Mouse (Mus musculus): ENCODE measurements at regions not wholly inside any gene's neighbourhood (a gene's known extent, or its start where the extent isn't known, plus 50 kb on each side); places are given as distances from the start of the nearest gene placed in this dataset.

DNA sequence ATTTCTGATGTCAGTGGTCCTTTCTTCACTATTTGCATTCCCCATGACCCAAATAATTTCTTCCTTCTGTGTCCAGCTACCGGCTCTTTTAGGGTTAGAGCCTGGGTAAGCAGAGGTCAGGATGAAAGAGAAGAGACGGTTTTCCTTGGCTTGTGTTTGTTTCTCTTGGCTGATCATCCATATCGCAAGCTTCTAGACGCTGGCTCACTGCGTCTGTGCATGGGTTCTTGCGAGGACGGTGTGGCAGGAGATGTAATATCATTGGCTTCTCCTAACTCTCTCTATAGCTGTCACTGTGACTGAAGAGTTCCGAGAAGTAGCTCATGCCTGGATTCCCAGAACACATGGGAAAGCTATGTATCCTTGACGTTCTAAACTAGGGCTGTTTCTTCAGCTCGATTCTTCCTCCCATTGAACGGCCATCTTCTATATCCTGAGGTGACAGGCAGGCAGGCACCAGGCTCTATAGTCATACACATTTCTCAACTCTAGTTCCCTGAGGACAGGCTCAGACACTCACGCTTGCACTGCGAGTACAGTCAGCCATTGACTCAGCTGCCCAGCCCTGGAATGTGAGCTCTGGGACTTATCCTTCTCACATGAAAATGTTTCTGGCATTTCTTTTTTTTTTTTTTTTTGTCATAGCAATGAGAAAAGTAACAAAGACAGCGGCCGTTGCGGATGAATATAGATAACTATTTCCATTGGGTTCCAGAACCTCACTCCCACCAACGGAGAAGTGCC is 85.0 kb downstream of the Bach1 start:
- no peak for DNase-seq (ENCODE audit: low spot score in 2 of 2)

DNA sequence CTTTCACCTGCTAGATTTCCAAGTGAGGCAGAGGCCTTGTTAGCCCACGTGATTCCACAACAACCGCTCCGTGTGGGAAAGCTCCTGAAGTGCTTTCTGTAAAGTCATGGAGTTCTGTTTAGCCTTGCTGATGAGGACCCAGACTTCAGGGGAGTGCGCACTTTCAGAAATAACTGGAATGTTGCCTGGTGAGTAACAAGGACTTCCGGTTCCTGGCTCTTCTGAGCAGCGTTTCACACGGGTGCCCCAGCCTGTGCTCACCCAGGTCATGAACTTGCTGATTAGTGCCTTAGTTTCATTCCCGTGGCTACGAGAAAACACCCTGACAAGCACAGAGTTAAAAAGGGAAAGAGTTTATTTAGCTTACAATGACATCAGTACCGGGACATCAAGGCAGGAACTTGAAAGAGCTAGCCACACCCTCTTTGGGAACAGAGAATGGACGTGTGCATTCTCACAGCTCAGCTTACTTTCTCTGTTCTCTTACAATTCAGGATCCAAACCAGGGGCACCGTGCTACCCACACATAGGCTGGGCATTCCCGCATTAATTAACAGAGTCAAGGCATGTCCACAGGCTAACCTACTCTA is 85.8 kb downstream of the Bach1 start:
- no peak for DNase-seq (ENCODE audit: low spot score in 2 of 2)

DNA sequence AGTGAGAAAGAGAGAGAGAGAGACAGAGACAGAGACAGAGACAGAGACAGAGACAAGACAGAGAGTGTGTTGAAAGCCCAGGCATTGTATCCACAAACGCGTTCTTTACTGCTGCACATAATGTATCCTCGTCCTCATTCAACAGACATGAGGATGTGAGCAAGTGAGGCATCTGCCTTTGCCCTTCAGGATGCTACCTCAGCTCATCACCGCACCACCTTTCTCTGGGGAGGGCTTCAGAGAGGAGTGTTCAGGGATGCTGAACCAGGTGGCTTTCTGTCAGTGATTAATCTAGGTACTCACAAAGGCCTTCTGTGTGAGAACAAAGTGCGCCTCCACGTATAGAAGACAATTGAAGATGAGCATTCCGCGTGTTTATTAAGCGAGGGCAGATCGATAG is 90.8 kb downstream of the Bach1 start:
- no peak for DNase-seq (ENCODE audit: low spot score in 2 of 2)

DNA sequence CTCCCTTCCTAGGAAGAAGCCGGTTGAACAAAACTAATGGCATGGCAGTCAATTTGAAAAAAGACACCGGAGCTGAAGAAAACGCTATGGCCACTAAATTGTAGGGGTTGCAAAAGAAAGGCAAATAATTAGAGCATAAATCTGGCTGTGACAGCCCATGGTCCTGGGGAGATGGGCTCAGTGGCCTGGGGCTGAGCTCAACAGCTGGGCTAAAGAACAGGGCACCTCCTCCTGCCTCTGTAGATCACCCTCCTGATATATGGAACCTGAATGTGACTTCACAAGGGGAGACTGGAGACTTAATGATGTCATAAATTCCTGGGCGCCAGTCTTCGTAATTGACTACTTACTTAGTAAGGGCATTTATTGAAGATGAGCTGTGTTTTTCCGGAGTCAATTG is 91.2 kb downstream of the Bach1 start:
- no peak for DNase-seq (ENCODE audit: low spot score in 2 of 2)

DNA sequence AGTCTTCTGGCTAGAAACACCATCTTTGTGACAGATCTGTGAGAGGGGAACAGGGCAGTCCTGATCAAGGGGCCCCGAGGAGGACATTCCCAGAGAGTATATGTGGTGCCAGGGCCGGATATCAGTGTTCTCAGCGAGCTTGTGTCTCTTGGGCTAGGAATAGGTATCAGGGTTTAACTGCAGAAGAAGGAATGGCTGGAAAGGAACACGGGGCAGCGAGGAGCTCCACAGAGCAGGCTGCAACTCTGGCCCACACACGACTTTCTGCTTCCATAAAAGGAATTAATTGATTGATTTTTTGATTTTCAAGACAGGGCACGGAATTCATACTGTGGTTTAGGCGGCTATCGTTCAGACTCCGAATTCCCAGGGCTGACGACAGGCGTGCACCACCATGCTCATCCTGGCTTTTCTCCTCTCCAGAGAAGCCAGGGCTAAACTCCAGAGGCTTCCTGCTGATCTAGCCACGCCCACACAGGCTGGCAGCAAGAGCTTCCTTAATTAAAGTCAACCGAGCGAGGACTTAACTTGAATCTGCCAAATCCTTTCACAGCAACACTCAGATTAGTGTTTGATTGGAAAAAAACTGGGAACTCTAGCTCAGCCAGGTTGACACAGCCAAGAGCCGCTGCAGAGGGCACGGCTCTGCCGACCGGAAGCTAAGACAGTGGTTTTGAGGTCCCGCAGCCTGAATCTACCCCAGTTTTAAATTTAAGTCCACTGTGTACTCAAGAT is 97.9 kb downstream of the Bach1 start:
- DNase-seq (ENCODE audit: low spot score in 2 of 2) = peak; percentile 26 to 37

DNA sequence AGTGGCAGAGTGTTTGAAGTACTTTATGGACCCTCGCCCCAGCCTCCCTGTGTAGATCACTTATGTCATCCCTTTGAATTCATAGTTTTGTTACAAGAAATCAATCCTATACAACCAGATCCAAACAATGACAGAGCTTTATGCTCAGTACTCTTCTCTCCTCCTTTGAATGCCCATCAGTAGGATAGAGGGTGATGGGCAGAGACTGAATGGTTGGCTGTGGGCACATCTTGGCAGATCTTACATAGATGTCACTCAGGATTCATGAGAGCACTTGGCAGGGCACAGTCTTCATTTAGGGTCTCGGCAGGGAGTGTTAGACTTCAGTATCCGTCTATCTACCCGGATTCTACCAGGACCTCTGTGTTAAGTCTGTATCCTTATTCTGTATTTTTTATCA is 103.6 kb downstream of the Bach1 start:
- DNase-seq (ENCODE audit: low spot score in 2 of 2) = no peak

DNA sequence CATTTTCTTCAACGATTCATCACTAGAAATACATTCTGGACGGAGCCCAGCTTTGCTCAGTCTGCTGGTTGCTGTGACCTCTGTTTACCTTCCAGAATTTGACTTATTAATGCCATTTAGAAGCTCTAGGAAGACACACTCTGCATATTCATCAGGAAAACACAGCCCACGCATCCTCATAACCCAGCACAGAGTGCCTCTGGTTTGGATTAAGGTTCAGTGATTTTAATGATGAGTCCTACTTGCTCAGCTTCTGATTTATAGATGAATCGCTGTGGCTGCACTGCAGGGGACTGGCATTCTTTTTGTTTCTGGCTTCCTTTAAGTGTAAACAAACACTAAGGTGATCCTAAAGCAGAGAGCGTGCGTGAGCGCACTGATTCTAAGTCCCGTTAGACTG is 118.8 kb downstream of the Bach1 start:
- DNase-seq (ENCODE audit: low spot score in 2 of 2) = no peak

DNA sequence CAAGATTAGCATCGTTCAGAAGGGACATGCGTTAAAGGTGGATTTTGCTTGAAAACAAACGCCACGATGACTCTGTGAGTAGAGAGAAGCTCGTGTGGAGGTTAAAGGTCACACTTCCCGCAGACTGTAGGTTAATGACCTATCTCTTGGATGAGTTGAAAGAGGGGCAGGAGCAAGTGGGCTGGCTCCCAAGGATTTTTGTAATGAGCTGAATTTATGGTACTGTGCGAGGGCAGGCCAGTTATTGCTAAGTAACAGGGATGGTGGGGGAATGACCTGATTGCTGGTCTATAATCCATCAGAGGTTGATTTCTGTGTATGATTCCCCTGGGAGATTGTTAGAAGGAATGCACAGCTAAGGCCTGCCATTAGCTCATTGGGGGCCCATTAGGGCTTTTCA is 135.6 kb downstream of the Bach1 start:
- DNase-seq (ENCODE audit: low spot score in 2 of 2) = no peak

DNA sequence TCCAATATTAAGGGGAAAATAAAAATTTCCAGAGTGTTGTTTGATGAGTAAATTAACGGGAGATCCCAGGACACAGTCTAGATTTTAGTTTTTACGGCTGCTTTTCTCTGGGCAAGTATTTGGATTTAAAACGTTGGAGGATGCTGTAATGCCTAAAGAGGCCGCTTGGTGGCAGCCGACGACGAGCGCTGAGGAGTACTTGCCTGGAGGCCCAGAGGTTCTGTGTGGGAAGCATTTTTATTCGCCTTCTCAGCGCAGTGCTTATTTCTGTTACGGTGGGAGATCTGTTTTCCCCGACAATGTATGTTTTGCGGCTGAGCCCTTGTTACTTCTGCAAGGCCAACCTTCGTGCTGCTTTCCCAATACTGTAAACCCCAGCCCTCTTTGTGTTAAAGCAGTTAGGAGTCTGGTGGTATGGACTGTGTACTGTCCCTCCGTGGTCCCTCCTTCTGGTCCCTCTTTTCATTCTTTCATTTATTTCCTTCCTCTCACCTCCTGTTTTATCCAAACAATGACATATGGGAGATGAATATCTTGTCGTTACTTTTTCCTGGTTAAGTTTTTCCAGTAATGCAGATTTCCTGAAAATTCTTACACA is 142.3 kb downstream of the Bach1 start:
- DNase-seq (ENCODE audit: low spot score in 2 of 2) = peak; percentile 83 to 90
